Mouse (Mus musculus) cerebellum, adult (tissue): ENCODE data around the gene Sc5d.

Experiments used
- ATAC-seq: cut with Nextera tagmentation; 2 replicates; pipeline ENCODE4 v1.9.2; 2017; ENCODE audit warnings: mild to moderate bottlenecking, moderate library complexity, mixed read lengths; ENCODE audit not compliant: insufficient number of reproducible peaks, low FRiP score, low TSS enrichment

Sc5d gene

DNA sequence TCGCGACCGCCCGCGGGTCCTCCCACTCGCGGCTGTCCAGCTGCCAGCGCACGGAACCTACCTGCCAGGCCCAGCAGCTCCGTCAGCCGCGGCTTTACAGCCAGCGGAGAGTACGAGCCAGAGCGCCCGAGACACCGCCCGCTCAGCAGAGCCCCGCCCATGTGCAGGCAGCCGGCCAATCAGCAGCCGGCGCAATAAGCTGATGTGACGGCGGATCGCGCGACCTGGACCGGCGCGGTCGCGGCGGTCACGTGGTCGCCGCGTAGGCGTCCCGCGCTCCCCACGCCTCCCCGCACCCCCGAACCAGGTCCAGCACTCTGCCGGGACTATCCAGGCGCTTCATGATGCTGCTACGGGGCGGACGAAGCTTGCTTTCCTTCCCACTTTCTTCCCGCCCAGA, at the start of gene Sc5d:
TSS of gene Sc5d (minus strand) at position 112 of the 400 bp plus-strand sequence.
- peak; percentile 97 for ATAC-seq

DNA sequence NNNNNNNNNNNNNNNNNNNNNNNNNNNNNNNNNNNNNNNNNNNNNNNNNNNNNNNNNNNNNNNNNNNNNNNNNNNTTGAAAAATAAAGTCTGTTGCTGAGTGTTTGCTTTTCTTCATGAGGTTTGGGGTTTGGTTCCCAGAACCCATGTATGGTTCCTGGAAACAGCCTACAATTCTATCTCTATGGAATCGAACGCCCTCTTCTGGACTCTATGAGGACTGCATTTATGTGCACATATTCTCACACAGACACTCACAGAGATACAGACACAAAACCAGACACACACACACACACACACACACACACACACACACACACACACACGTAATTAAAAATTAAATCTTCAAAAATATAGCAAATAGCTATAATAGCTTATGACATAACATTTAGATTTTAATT, 47.3 kb upstream of the Sc5d start:
- ATAC-seq = no peak

DNA sequence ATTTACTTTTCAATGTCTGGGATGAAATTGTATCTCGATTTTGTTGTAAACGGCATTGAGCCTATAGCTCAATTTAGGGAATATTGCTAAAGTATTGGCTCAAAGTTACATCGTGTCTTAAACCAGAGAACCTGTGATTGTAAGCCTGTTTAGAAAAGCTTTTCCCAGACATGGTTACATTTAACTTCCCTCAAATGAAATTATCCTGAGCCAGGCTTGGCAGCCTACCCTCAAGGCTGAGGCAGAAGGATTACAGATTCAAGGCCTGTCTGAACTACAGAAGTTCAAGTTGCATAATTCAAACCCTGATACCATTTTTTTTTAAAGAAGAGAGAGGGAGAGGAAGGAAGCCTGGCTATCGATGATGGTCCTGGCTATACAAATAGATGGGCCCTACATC, 39.8 kb upstream of the Sc5d start:
- no peak for ATAC-seq

DNA sequence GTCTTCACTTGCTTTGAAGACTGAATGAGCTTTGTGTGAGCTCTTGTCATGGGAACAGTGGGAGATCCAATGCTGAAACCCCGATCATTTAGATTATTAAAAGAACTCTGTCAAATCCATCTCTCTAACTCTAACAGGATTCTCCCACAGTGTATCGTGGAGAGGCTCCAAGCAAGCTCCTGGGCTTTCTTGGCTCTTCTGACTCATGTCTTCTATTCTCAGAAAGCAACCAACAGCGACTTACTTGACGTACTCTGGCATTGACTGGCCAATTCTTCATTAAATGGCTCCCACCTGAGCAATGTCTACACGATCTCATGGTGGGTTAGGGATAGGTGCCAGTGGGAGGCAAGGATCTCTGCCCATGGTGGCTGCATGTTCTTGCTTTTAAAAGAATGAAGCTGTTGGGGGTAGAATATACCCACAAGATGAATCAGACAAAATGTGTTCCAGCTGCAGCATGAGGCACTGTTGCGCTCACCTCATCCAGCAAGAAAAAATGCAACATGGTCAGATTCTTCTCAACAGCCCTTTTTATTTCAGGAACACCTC, 37.1 kb upstream of the Sc5d start:
- ATAC-seq = no peak

DNA sequence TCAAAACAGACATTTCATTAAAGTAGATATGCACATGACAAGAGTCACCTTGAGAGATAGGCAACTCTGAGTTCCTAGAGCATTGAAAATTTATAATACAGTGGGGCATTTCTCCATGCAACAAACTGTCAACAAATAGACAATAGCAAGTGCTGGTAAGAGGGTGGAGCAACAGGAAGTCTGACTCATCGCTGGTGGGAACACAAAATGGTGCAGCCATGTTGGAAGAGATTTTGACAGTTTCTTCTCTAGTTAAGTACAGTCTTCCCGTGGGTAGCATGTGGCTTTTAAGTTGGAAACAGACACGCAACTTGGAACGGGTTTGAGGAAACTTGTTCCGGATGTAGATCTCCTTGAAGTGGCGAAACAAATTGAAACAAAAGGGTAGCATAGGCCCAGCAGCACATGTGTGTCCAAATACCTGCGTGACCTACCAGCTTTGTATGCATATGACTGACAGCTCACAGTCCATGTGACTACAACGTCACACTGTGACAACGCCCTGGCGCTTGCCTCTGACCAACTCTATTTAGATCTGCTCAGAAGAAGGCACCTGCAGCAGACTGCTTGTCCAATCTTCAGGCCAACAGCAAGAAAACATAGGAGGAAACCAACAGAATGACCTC, 32.4 kb upstream of the Sc5d start:
- no peak for ATAC-seq

DNA sequence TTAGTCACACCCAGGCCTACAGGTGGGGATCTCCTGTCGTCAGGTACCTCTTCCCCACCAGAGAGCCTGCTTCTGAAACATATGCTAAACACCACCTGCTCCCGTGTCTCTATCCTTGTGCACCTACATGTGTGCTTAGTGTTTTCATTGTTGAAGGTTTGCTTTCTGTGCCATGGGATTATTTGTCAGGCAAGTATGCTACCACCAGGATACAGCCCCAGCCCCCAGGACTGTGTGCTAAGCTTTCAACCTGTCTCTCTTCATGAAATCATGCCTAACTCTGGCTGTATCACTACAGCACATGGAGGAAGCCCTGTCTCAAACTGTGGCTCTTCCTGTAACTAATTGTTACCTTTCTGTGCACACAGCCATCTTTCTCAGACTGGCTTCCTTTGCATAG, 30.1 kb upstream of the Sc5d start:
- ATAC-seq = no peak

DNA sequence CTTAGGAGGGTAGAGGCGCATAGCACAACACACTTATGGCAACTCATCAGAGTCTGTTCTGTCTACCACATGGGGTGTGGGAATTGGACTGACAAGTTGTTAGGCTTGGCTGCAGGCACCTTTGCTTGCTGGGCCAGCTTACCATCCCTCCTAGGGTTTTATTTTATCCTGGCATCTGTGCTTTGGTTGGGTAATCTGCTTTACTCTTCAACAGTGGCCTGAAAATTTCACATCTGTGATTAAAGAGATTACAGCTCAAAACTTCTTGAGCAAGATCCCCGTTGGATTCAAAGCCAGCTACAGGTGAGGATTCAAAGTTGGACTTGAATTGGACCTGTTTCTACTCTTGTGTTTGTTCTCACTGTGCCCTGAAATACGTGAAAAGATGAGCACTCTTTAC, 29.5 kb upstream of the Sc5d start:
- no peak for ATAC-seq

DNA sequence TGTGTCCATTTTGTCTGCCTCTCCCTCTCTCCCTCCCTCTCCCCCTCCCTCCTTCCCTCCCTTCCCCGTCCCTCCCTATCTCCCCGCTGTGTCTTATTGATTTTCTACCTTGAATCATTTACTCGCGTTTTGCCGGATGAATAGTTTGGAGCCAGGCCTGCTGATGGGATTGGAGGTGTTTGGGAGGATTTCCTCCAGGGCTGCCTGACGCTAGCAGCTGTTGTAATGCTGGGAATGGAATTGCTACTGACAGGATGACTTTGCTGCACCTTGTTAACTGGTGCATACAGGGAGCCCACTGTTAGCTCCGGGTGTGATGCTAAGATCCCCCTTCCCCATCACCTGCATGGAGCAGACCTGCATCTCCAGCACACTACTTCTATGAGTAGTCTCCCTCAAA, 29.0 kb upstream of the Sc5d start:
- ATAC-seq = no peak

DNA sequence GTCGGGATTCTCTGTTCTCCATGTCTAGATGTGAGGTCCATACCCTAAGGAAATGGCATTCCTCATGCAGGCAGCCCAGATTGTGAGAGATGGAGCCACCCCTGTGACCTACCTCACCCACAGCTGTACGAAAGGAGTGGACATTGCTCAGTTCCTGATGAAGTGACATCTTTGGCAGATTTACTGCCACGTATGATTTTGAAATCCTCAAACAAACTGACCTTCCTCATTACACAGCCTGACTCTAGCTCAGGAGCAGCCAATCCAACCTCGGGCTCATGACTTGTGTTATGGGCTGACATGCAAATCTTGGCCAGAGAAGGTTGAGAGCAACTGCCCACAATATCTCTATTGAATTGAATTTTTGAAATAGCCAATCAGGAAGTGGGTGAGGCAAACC, 15.6 kb upstream of the Sc5d start:
- ATAC-seq = no peak

DNA sequence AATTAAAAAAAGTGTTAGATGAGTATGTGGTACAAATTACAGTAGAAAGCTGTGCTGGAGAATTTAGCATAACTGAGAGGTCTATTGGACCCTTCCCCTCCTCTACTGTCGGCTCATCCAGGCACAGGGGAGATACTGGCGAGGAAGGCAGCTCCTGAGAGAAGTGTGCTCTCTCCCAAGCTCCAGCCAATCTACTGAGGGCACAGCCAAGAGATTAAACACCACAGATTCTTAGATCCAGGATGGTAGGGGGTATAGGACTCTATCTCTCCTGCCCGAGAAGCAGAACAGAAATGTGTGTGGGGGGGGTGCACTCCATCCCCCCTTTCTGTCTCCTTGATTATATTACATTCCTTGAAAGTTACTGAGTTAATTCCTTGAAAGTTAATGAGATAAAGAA, 14.0 kb upstream of the Sc5d start:
- ATAC-seq = no peak

DNA sequence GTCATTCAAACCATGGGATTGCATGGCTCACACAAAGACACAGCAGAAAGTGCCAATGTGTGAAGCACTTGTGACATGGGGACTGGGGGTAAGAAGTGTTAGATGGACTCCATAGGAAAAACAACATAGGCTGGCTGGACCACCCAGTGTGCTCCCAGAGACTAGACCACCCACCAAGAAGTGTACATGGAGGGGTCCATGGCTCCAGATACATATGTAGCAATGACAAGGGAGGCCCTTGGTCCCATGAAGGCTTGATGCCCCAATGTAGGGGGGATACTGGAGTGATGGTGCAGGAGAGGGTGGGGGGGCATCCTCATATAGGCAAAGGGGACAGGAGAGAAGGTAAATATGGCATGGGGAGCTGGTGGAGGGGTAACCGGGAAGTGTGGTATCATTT, 13.6 kb upstream of the Sc5d start:
- no peak for ATAC-seq

DNA sequence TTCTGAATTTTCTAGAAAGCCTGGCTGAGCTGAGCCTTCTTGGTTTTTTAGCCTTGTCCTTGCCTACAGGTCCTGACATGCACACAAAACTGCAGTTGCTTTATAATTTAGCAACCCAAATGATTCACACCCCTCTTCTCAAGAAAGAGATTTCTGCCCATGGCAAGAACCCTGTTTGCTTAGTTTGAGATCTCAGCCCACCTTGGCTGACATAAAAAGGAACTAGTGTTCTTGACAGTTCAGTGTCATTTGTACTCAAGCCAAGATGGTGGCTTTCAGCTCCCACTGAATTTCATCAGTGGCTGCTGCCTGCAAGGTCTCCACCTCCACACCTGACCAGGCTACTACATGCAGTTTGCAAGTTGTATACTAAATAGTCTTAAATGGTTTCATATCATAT, 13.1 kb upstream of the Sc5d start:
- ATAC-seq = no peak

DNA sequence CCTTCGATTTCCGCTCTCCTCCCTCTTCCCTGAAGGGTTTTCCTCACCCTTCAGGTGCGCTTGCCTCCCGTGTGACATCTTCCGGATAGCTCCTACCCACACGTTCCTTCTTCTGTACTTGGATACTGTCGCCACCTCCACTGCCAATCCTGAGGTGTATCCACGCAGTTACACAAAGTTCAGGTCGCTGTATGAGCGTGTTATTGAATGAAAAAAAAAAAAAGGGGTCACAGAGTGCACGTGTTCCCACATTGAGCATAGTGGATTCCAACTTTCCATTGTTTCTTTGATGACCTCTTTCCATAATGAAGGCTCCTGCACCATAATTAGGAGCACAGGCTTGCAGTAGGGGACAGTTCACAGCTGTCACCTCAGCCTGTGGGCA, 11.7 kb upstream of the Sc5d start:
- ATAC-seq = no peak

DNA sequence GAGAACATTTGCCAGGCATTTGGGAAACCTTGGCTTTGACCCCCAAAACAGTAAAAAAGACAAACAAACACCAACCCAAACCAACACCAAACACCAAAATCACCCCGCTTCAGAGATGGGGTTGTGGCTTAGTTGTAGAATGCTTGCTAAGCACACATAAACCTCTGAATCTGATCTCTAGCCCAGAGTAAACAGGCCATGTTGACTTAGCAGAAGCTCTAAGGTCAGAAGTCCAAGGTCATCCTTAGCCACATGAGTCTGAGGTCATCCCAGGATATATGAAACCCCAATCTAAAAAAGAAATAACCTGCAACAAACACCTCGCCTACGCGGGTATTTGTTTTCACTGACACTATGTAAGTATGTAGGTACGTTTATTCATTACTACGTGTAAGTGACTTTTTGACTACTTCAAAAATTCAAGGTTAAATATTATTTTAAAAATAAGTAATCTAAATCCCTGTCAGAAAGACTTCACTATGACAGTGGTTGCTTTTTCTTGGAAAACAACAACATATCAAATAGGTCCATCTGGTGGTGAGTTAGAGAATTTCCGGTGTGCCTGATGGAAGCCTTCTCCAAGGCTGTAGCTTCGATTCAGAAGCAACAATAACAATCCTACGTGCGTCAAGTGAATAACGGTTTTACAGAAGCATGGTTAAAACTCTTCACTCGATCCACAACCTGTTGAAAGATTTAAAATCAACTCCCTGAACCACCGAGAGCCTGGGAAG, 11.1 kb upstream of the Sc5d start:
- no peak for ATAC-seq

DNA sequence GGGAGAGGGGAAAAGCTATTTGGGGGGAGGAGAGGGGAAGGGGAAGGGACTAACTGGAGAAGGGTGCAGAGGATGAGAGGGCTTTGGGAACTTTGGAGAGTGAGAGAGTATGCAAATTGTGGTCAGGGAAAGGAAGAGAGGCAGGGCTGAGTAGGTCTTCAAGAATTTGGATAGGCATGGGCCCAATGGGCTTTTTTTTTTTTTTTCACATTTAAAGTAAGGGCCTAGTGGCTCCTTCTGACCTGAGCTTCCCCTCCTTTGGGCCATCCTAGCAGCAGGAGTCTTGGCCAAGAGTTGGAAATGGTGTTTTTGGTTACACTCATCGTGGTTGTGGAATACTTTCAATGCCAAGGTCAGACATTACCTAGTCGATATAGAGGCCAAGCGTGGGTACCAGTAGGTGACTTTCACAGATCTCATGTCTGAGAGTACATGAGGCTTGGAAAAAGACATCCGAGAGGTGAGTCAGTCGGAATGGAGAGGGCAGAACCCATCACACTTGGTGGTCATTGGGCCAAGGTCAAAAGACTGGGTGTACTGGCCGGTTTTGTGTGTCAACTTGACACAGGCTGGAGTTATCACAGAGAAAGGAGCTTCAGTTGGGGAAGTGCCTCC, 9.7 kb upstream of the Sc5d start:
- no peak for ATAC-seq

DNA sequence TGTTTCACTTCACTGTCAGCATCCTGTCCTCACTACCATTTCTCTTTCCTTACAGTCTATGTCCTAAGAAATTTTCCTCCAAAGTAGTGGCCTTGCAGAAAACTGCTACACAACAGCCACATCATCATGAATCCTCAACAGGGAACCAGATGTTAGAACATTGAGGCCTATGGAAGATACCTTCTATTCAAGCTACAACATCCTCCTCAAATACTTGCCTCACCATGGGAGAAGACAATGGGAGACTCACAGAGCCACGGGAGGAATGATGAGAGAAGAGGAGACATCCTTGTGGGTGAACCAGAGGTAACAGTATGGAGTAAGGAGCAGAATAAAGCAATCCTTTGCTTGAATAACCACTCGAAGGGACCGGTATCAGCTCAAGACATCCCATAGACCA, 9.1 kb upstream of the Sc5d start:
- ATAC-seq = no peak

DNA sequence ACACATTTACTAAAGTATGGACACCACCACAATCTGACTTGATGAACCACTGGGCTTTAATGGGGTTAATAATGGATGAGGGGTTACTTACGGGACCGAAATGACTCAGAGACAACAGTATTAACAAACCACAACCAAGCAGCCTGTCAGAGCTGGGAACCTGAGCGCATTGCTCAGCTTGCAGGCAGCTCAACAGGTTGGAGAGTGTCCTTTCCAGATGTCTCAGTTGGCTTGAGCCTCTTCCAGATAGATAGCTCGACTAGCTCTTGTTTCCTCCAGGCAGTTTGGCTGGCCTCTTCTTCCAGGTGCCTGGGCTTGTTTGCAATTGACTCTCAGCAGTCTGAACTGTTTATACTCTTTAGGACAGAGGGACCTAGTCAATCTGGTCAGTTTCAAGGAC, 8.6 kb upstream of the Sc5d start:
- no peak for ATAC-seq

DNA sequence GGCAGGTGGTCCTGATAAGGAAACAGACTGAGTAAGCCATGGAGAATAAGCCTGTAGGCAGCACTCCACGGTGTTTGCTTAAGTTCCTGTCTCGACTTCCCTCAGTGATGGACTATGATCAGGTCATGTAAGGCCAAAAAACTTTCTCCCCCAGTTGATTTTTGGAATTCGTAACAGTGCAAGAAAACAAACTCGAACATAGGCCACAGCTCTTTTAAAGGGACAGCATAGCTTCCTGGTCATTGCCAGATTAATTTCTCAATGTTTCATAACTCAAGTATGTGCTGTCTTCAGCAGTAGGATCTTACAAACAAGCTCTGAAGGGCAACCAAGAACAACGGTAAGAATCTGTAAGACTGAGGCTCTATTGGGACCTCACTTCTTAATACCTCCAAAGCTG, 7.4 kb upstream of the Sc5d start:
- no peak for ATAC-seq

DNA sequence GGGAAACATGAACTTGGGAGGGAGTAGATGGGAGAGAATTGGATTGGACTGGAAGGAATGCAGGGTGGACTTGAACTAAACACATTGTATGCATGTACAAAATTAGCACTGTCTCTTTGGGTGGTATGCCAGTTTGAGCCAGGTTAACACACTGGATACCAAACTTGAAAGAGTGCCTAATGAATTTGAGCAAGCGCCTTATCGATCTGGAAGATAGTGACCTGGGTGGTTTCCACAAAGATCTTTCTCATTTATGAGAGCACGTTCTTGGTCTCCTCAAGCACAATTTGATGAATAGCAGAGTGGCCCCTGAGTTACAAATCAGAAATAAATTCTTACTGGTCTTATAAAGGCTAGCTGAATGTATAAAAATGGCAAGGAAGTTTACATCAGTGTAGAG, 6.6 kb upstream of the Sc5d start:
- no peak for ATAC-seq

DNA sequence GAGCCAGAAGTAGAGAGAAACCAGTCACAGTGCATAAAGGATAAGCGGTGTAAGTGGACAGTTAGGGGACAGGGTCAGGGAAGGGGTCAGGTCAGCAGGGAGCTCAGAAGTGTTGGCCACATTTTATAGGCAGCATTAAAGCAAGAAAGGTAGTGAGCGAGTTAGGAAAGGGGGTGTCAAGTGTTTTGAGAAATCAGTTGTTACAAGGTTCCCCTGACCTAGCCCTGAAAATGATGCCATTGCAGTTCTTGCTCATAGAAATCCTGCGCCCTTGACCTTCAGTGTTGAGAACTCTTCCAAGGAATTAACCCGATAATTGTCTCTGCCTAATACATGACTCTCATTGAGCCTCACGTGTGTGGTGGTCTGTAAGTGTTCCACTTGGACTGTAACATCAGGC, 6.0 kb upstream of the Sc5d start:
- no peak for ATAC-seq

DNA sequence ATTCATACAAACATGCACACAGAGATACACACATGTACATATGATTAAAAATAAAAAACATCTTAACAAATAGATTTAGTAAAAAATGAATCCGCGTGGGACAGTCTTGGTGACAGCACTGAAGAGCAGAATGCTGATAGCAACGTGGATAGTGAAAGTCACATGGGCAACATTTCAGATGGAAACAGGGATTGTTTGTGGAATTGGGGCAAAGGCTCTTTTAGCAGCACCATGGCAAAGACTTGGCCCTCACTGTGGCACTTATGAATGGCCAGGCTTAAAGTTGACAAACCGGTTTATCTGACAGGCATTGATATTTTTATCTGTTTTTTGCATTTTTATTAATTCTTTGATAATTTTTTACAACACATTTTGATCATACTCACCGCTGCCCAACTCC, 4.3 kb upstream of the Sc5d start:
- ATAC-seq = no peak

DNA sequence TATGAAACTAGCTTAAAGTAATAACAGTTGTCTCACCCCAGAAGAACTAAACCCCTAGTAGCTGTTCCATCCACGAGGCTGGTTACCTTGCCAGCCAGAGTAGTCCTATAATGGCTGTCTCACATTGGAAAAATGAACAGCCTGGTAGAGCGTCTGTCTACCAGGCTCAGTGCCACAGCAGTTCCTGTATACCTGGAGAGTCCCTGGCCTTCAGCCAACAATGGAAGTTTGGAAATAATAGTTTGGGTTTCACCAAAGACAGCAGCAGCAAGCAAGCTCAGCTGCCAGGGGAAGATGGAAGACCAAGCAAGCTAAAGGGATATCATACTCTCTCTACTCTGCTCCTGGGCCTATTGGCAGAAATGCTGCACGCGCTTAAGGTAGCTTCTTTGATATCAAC, 1.3 kb upstream of the Sc5d start:
- no peak for ATAC-seq
